Mouse (Mus musculus) ES-Bruce4 (cell line): ENCODE results near the gene Gdf7.

ENCODE experiments used
- CTCF ChIP-seq: IDR thresholded peaks from one replicate; pipeline ENCODE4 v1.8.1; 2011; ENCODE audit warnings: low read depth, low read length
- POLR2A ChIP-seq: IDR thresholded peaks from one replicate; pipeline ENCODE4 v1.8.1; 2011; ENCODE audit warnings: low read length; ENCODE audit not compliant: insufficient read depth

- TF ChIP-seq CTCF (no peak), POLR2A (no peak)
Observed at GRCm38 (mm10) chr12:8347746-8348462, 46.1 kb upstream of the Gdf7 start.
